Mouse (Mus musculus): ENCODE measurements around the gene Slc48a1.

DNA sequence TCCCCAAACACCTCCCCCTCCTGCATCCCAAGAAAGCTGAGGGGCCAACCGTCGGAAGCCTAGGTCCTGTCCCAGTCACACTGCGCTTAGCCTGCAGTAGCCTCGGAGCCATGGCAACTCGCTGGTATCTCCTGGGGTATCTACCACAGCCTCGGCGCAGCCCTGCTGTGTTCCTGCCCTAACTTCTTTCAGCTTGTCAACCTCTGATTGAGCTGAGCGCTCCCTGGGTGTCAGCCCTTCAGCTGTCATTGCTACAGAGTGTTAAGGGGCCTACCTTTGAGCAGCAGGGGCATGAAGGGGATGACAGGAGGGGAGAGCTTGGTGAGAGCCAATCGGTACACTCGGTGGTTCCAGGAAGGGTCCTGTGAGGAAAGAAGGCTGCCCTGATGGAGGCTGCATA is 30.0 kb upstream of the Slc48a1 start:
- no peak for TF ChIP-seq POLR2A (IDR thresholded peaks at IDR 0.05; ENCODE audit: insufficient read length, low read depth)
- TF ChIP-seq MYOD1 (IDR thresholded peaks at IDR 0.05; ENCODE audit: control insufficient read depth in 1 of 3, insufficient read length in 2 of 3, low read depth in 2 of 3): no peak
- TF ChIP-seq POLR2AphosphoS2 (IDR thresholded peaks at IDR 0.05; ENCODE audit: insufficient read length, low read depth): no peak
- TF ChIP-seq USF1 (IDR thresholded peaks at IDR 0.05; ENCODE audit: low read depth): no peak
- TF ChIP-seq E2F4 (IDR thresholded peaks at IDR 0.05; ENCODE audit: insufficient read depth): no peak
- no peak for TF ChIP-seq MYOG (IDR thresholded peaks at IDR 0.05; ENCODE audit: control insufficient read depth in 1 of 3, insufficient read depth in 1 of 3, insufficient read length in 2 of 3, low read depth in 2 of 3)
- TF ChIP-seq TCF12 (IDR thresholded peaks at IDR 0.05; ENCODE audit: insufficient read depth, poor library complexity, severe bottlenecking): no peak
- TF ChIP-seq REST (IDR thresholded peaks at IDR 0.05; ENCODE audit: insufficient read depth, insufficient read length): no peak
- TF ChIP-seq MAX (IDR thresholded peaks at IDR 0.05; ENCODE audit: low read depth): no peak

Measured in myocyte (in vitro differentiated cells).